ENCODE assay signal across 8 mouse cellular contexts in genomic region chr19:9954055-9954810, GRCm38 (mm10). TPM values are rescaled to one million over a fixed set of nuclear protein-coding genes. Genes with fewer than 3 reads are reported as not detected.
A peak's percentile ranks its signal among the peaks of the same experiment; 100 is the strongest.
DNase-seq lines count a peak whose midpoint lies in the region; ATAC-seq and TF ChIP-seq lines count a peak whose summit lies in the region.

No protein-coding gene starts in this region.

- H3K27me3 ChIP-seq in heart, embryonic 13.5 days (replicated peaks): no peaks in the 10 kb centered on the region
- H3K27me3 ChIP-seq in kidney, postnatal 0 days (ENCODE audit: insufficient read depth, low read length): no peaks in the 10 kb centered on the region

- H3K4me2 ChIP-seq in heart, embryonic 13.5 days: peak overlapping the region; percentile 42
- H3K4me2 ChIP-seq in kidney, postnatal 0 days (ENCODE audit: low read length): peak overlapping the region; percentile 37

- peak; percentile 48; the same call in 1 of the 2 replicates for ATAC-seq in erythroid progenitor cell, adult 5-6 weeks (replicated peaks; ENCODE audit: low FRiP score, poor library complexity, severe bottlenecking)
- ATAC-seq in heart, embryonic 13.5 days (ENCODE audit: extremely low read depth, insufficient number of reproducible peaks, low FRiP score, low TSS enrichment): peak; percentile 24; the same call in 1 of the 2 replicates
- ATAC-seq in kidney, postnatal 0 days (replicated peaks; ENCODE audit: low FRiP score, low read depth): peak; percentile 72; the same call in 1 of the 2 replicates

- peaks cover 6% of the 10 kb centered on the region; the same call in 1 of the 2 replicates for H3K9me3 ChIP-seq in heart, embryonic 13.5 days
- no peaks in the 10 kb centered on the region for H3K9me3 ChIP-seq in kidney, postnatal 0 days (replicated peaks; ENCODE audit: low read length)

- peaks cover 27% of the 10 kb centered on the region for H3K4me1 ChIP-seq in heart, embryonic 13.5 days
- H3K4me1 ChIP-seq in kidney, postnatal 0 days (replicated peaks; ENCODE audit: insufficient read depth, low read length): peaks cover 8% of the 10 kb centered on the region; the same call in 1 of the 2 replicates

- peak overlapping the region; percentile 25; the same call in 1 of the 2 replicates for H3K9ac ChIP-seq in heart, embryonic 13.5 days
- H3K9ac ChIP-seq in kidney, postnatal 0 days (ENCODE audit: low read depth, low read length): no peak overlapping the region

- TF ChIP-seq CTCF in kidney, postnatal 0 days (IDR thresholded peaks at IDR 0.05; ENCODE audit: low read depth): 0 out of 2 replicates have a peak, but pooled peaks have one; percentile 12

- H3K27ac ChIP-seq in heart, embryonic 13.5 days (replicated peaks): peak overlapping the region; percentile 89
- peak overlapping the region; percentile 87 for H3K27ac ChIP-seq in kidney, postnatal 0 days

- DNase-seq in 3T3-L1 (ENCODE audit: low read depth, low spot score) (peak; percentile 99), liver (peak; percentile 64)
- DNase-seq in adrenal gland, postnatal 36 days: peak; percentile 88 to 89
- peak; percentile 91 for DNase-seq in kidney, postnatal 0 days (ENCODE audit: low spot score)
- peak; percentile 50 to 67 for DNase-seq in monocyte, adult 2 months (ENCODE audit: low read depth in 1 of 2, low spot score in 2 of 2)
- DNase-seq in testis, postnatal 14 days (ENCODE audit: low spot score): peak; percentile 83

- WGBS in heart, embryonic 13.5 days: 30% methylated on average over 7 of the region's 7 CpGs
- WGBS in kidney, postnatal 0 days: 22% methylated on average over 7 of the region's 7 CpGs

- no peaks in the 10 kb centered on the region for H3K36me3 ChIP-seq in heart, embryonic 13.5 days
- H3K36me3 ChIP-seq in kidney, postnatal 0 days (ENCODE audit: insufficient read depth, low read length): no peaks in the 10 kb centered on the region

- H3K4me3 ChIP-seq in heart, embryonic 13.5 days: peak overlapping the region; percentile 16; the same call in 1 of the 2 replicates
- H3K4me3 ChIP-seq in kidney, postnatal 0 days (replicated peaks; ENCODE audit: low read depth, low read length): no peak overlapping the region

RNA-seq across cellular contexts. Expression of gene Fth1, which starts 26.2 kb away (rescaled TPM):
- total RNA-seq in adrenal gland, postnatal 36 days (2021): 1,000 to 10,000 TPM; 2,852 to 3,273 TPM
- total RNA-seq in erythroid progenitor cell, adult 5-6 weeks (2015; ENCODE audit: low replicate concordance): 2,541 and 2,855 TPM in 2 replicates
- total RNA-seq in erythroid progenitor cell, adult 5-6 weeks (2017; ENCODE audit: low replicate concordance): 1,910 and 2,502 TPM in 2 replicates
- polyA plus RNA-seq in heart, embryonic 13.5 days (2015; fragmentation: Nextera tagmentation; extraction: Ambion mirVana): 2,189 and 2,554 TPM in 2 replicates
- 2,883 and 2,906 TPM in 2 replicates for polyA plus RNA-seq in kidney, postnatal 0 days (2015; fragmentation: Nextera tagmentation; extraction: Ambion mirVana)

RNA-seq across cellular contexts. Expression of gene Best1, which starts 47.2 kb away (rescaled TPM):
- under 1 TPM; 0.16 to 0.36 TPM for total RNA-seq in adrenal gland, postnatal 36 days (2021)
- not detected in 2 replicates for total RNA-seq in erythroid progenitor cell, adult 5-6 weeks (2015; ENCODE audit: low replicate concordance)
- not detected in 2 replicates for total RNA-seq in erythroid progenitor cell, adult 5-6 weeks (2017; ENCODE audit: low replicate concordance)
- polyA plus RNA-seq in heart, embryonic 13.5 days (2015; fragmentation: Nextera tagmentation; extraction: Ambion mirVana): 0.23 and 0.27 TPM in 2 replicates
- 1.8 and 3.3 TPM in 2 replicates for polyA plus RNA-seq in kidney, postnatal 0 days (2015; fragmentation: Nextera tagmentation; extraction: Ambion mirVana)

RNA-seq across cellular contexts. Expression of gene Rab3il1, which starts 47.2 kb away (rescaled TPM):
- total RNA-seq in adrenal gland, postnatal 36 days (2021): 1 to 10 TPM; 5.6 to 6.6 TPM
- total RNA-seq in erythroid progenitor cell, adult 5-6 weeks (2015; ENCODE audit: low replicate concordance): 252 and 262 TPM in 2 replicates
- total RNA-seq in erythroid progenitor cell, adult 5-6 weeks (2017; ENCODE audit: low replicate concordance): 345 and 413 TPM in 2 replicates
- 32.5 and 36.7 TPM in 2 replicates for polyA plus RNA-seq in heart, embryonic 13.5 days (2015; fragmentation: Nextera tagmentation; extraction: Ambion mirVana)
- 30.6 and 31.5 TPM in 2 replicates for polyA plus RNA-seq in kidney, postnatal 0 days (2015; fragmentation: Nextera tagmentation; extraction: Ambion mirVana)

RNA-seq across cellular contexts. Expression of gene Incenp, which starts 54.9 kb away (rescaled TPM):
- 10 to 100 TPM; 12.8 to 18.7 TPM for total RNA-seq in adrenal gland, postnatal 36 days (2021)
- 859 and 885 TPM in 2 replicates for total RNA-seq in erythroid progenitor cell, adult 5-6 weeks (2015; ENCODE audit: low replicate concordance)
- 748 and 1,226 TPM in 2 replicates for total RNA-seq in erythroid progenitor cell, adult 5-6 weeks (2017; ENCODE audit: low replicate concordance)
- polyA plus RNA-seq in heart, embryonic 13.5 days (2015; fragmentation: Nextera tagmentation; extraction: Ambion mirVana): 68.6 and 69.4 TPM in 2 replicates
- polyA plus RNA-seq in kidney, postnatal 0 days (2015; fragmentation: Nextera tagmentation; extraction: Ambion mirVana): 40.6 and 43.1 TPM in 2 replicates

Comparison
In these comparisons a context has a peak if more than half of its experiments do, and no peak if none do; other contexts are left out.
1. RNA of gene Rab3il1, which starts 47.2 kb away (total RNA-seq): 252 to 413 TPM in erythroid progenitor cell, adult 5-6 weeks; 5.6 to 6.6 TPM in adrenal gland, postnatal 36 days; every median in the first group is over 10 times any median in the second.
2. Peak in every context shown above with its lines, with median percentiles within 50 percentile points of each other: DNase-seq and ATAC-seq.